Mouse (Mus musculus): ENCODE measurements at regions not wholly inside any gene's neighbourhood (a gene's known extent, or its start where the extent isn't known, plus 50 kb on each side); places are given as distances from the start of the nearest gene placed in this dataset.
"Not testable (repeated sequence)": the region's sequence is repeated elsewhere in the genome, so short reads cannot be mapped to it uniquely, and the experiment has no call there.

- no peak for DNase-seq
Measured at GRCm38 (mm10) chr10:56788081-56788480, 411.0 kb downstream of the Gja1 start.

- no peak for DNase-seq
Measured at GRCm38 (mm10) chr10:56793074-56793473, 415.9 kb downstream of the Gja1 start.

- no peak for DNase-seq
Measured at GRCm38 (mm10) chr10:56795396-56795795, 418.3 kb downstream of the Gja1 start.

GRCm38 (mm10) chr10:56799307-56799706, 422.2 kb downstream of the Gja1 start:
- DNase-seq, result no peak

- no peak for DNase-seq
Measured at GRCm38 (mm10) chr10:56799745-56800144, 422.6 kb downstream of the Gja1 start.

GRCm38 (mm10) chr10:56809006-56809405, 431.9 kb downstream of the Gja1 start:
- no peak for DNase-seq

GRCm38 (mm10) chr10:56822158-56822557, 445.0 kb downstream of the Gja1 start:
- no peak for DNase-seq

- DNase-seq, result no peak
Measured at GRCm38 (mm10) chr10:56831331-56831730, 454.2 kb downstream of the Gja1 start.

- no peak for DNase-seq
Measured at GRCm38 (mm10) chr10:56831966-56832365, 454.8 kb downstream of the Gja1 start.

GRCm38 (mm10) chr10:56836130-56836529, 459.0 kb downstream of the Gja1 start:
- DNase-seq, result no peak

- no peak for DNase-seq
Measured at GRCm38 (mm10) chr10:56839006-56839495, 461.9 kb downstream of the Gja1 start.

- DNase-seq, result no peak
Measured at GRCm38 (mm10) chr10:56839545-56839944, 462.4 kb downstream of the Gja1 start.

GRCm38 (mm10) chr10:56840732-56841131, 463.6 kb downstream of the Gja1 start:
- peak; percentile 16 for DNase-seq

GRCm38 (mm10) chr10:56841486-56841885, 464.4 kb downstream of the Gja1 start:
- no peak for DNase-seq

- no peak for DNase-seq
Measured at GRCm38 (mm10) chr10:56841973-56842372, 464.8 kb downstream of the Gja1 start.

GRCm38 (mm10) chr10:56852484-56852883, 475.4 kb downstream of the Gja1 start:
- DNase-seq, result no peak

- DNase-seq, result no peak
Measured at GRCm38 (mm10) chr10:56856186-56856585, 479.1 kb downstream of the Gja1 start.

- no peak for DNase-seq
Measured at GRCm38 (mm10) chr10:56879744-56880143, 502.6 kb downstream of the Gja1 start.

GRCm38 (mm10) chr10:56880154-56880591, 503.0 kb downstream of the Gja1 start:
- DNase-seq, result no peak

GRCm38 (mm10) chr10:56884456-56885410, 507.6 kb downstream of the Gja1 start:
- DNase-seq, result no peak

GRCm38 (mm10) chr10:56891530-56891929, 514.4 kb downstream of the Gja1 start:
- not testable (repeated sequence) for DNase-seq

GRCm38 (mm10) chr10:56892666-56893209, 515.6 kb downstream of the Gja1 start:
- DNase-seq, result no peak

- DNase-seq, result no peak
Measured at GRCm38 (mm10) chr10:56893210-56893705, 516.1 kb downstream of the Gja1 start.
